Mouse (Mus musculus): ENCODE data around the gene Il22ra1. TPM values are rescaled to one million over a fixed set of nuclear protein-coding genes. Genes with fewer than 3 reads are reported as not detected.
A peak's percentile ranks its signal among the peaks of the same experiment; 100 is the strongest.

Gene Il22ra1
- polyA plus RNA-seq, 1 experiment: 171 TPM

GRCm38 (mm10) chr4:135689797-135690196 is 38.2 kb upstream of the Il22ra1 start:
- H3K4me1 ChIP-seq (ENCODE audit: control insufficient read depth, insufficient read depth, insufficient read length, low read length): peaks cover 31% of the 10 kb centered on the region
- no peak overlapping the region for H3K4me3 ChIP-seq (ENCODE audit: low read depth, low read length)
- peak overlapping the region; percentile 42 for H3K27ac ChIP-seq (ENCODE audit: insufficient read depth, low read depth, low read length)
- TF ChIP-seq POLR2A (IDR thresholded peaks at IDR 0.05; ENCODE audit: low read depth, low read length): no peak
- no peak for TF ChIP-seq CTCF (IDR thresholded peaks at IDR 0.05; ENCODE audit: extremely low read depth, insufficient read length, insufficient replicate concordance, low read depth, low read length)
- 71% methylated on average over 7 of the region's 7 CpGs for WGBS
- H3K36me3 ChIP-seq (ENCODE audit: control insufficient read depth, insufficient read depth, low read length): no peaks in the 10 kb centered on the region
- peaks cover 4% of the 10 kb centered on the region; the same call in 1 of the 2 replicates for H3K27me3 ChIP-seq (ENCODE audit: control insufficient read depth, insufficient read depth, low read length)

DNA sequence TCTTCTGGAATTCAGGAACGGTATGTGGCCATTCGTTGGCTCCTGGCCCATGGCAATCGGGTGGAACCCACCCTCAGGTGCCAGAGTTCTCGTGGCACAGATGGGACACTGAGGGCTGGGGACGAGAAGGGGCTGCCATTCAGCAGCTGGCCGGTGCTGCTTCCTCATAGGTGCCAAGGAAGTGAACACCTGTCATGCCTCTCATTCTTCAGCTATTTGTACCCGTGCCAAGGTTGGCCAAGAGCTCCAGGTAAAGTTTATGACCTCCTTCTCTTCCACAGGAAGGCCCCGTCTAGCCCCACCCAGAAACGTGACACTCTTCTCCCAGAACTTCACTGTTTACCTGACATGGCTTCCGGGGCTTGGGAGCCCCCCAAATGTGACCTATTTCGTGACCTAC is 37.7 kb upstream of the Il22ra1 start:
- Histone ChIP-seq H3K27ac (ENCODE audit: insufficient read depth, low read depth, low read length) (peak overlapping the region; percentile 42; the same call in 1 of the 2 replicates), H3K4me3 (ENCODE audit: low read depth, low read length) (peak overlapping the region; percentile 12; the same call in 1 of the 2 replicates), H3K4me1 (ENCODE audit: control insufficient read depth, insufficient read depth, insufficient read length, low read length) (peaks cover 31% of the 10 kb centered on the region), H3K36me3 (ENCODE audit: control insufficient read depth, insufficient read depth, low read length) (no peaks in the 10 kb centered on the region), H3K27me3 (ENCODE audit: control insufficient read depth, insufficient read depth, low read length) (peaks cover 4% of the 10 kb centered on the region; the same call in 1 of the 2 replicates)
- TF ChIP-seq CTCF (IDR thresholded peaks at IDR 0.05; ENCODE audit: extremely low read depth, insufficient read length, insufficient replicate concordance, low read depth, low read length) (no peak), POLR2A (IDR thresholded peaks at IDR 0.05; ENCODE audit: low read depth, low read length) (no peak)
- WGBS: 27% methylated on average over 11 of the region's 11 CpGs

DNA sequence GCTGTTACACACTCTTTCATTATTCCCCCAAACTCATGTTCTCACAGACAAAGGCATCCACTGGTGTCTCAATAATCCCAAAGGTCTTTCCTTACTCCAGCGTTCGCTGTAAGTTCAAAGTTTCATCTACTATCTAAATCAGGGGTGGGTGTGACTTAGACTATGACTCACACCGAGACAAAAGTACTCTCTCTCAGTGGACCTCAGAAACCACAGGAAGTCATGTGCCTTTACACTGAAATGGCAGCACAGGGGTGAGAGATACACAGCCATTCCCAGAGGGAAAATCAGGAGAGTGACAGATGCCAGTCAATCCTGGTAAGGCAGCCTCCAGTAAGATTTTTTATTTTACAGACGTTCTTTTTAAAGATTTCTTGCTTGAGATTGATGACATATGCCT is 35.1 kb upstream of the Il22ra1 start:
- no peak for TF ChIP-seq CTCF (IDR thresholded peaks at IDR 0.05; ENCODE audit: extremely low read depth, insufficient read length, insufficient replicate concordance, low read depth, low read length)
- TF ChIP-seq POLR2A (IDR thresholded peaks at IDR 0.05; ENCODE audit: low read depth, low read length): no peak
- Histone ChIP-seq H3K4me1 (ENCODE audit: control insufficient read depth, insufficient read depth, insufficient read length, low read length) (peaks cover 29% of the 10 kb centered on the region), H3K4me3 (ENCODE audit: low read depth, low read length) (no peak overlapping the region), H3K27ac (ENCODE audit: insufficient read depth, low read depth, low read length) (peak overlapping the region; percentile 96), H3K27me3 (ENCODE audit: control insufficient read depth, insufficient read depth, low read length) (no peaks in the 10 kb centered on the region), H3K36me3 (ENCODE audit: control insufficient read depth, insufficient read depth, low read length) (peaks cover 1% of the 10 kb centered on the region)
- 19% methylated on average over 4 of the region's 4 CpGs for WGBS

- Histone ChIP-seq H3K4me1 (ENCODE audit: control insufficient read depth, insufficient read depth, insufficient read length, low read length) (peaks cover 14% of the 10 kb centered on the region; the same call in 1 of the 2 replicates), H3K4me3 (ENCODE audit: low read depth, low read length) (no peak overlapping the region), H3K27ac (ENCODE audit: insufficient read depth, low read depth, low read length) (no peak overlapping the region), H3K27me3 (ENCODE audit: control insufficient read depth, insufficient read depth, low read length) (no peaks in the 10 kb centered on the region), H3K36me3 (ENCODE audit: control insufficient read depth, insufficient read depth, low read length) (peaks cover 21% of the 10 kb centered on the region)
- no peak for TF ChIP-seq CTCF (IDR thresholded peaks at IDR 0.05; ENCODE audit: extremely low read depth, insufficient read length, insufficient replicate concordance, low read depth, low read length)
- TF ChIP-seq POLR2A (IDR thresholded peaks at IDR 0.05; ENCODE audit: low read depth, low read length): no peak
- 87% methylated on average over 7 of the region's 7 CpGs for WGBS
Observed at GRCm38 (mm10) chr4:135698498-135698897, 29.5 kb upstream of the Il22ra1 start.

- H3K4me1 ChIP-seq (ENCODE audit: control insufficient read depth, insufficient read depth, insufficient read length, low read length): peaks cover 35% of the 10 kb centered on the region
- H3K4me3 ChIP-seq (ENCODE audit: low read depth, low read length): no peak overlapping the region
- peaks cover 35% of the 10 kb centered on the region for H3K36me3 ChIP-seq (ENCODE audit: control insufficient read depth, insufficient read depth, low read length)
- no peak for TF ChIP-seq POLR2A (IDR thresholded peaks at IDR 0.05; ENCODE audit: low read depth, low read length)
- TF ChIP-seq CTCF (IDR thresholded peaks at IDR 0.05; ENCODE audit: extremely low read depth, insufficient read length, insufficient replicate concordance, low read depth, low read length): no peak
- H3K27ac ChIP-seq (ENCODE audit: insufficient read depth, low read depth, low read length): peak overlapping the region; percentile 52
- H3K27me3 ChIP-seq (ENCODE audit: control insufficient read depth, insufficient read depth, low read length): no peaks in the 10 kb centered on the region
- 63% methylated on average over 13 of the region's 13 CpGs for WGBS
Observed at GRCm38 (mm10) chr4:135703497-135703896, 24.5 kb upstream of the Il22ra1 start.

- Histone ChIP-seq H3K4me1 (ENCODE audit: control insufficient read depth, insufficient read depth, insufficient read length, low read length) (peaks cover 35% of the 10 kb centered on the region), H3K27me3 (ENCODE audit: control insufficient read depth, insufficient read depth, low read length) (no peaks in the 10 kb centered on the region), H3K4me3 (ENCODE audit: low read depth, low read length) (no peak overlapping the region), H3K27ac (ENCODE audit: insufficient read depth, low read depth, low read length) (peak overlapping the region; percentile 52), H3K36me3 (ENCODE audit: control insufficient read depth, insufficient read depth, low read length) (peaks cover 35% of the 10 kb centered on the region)
- TF ChIP-seq POLR2A (IDR thresholded peaks at IDR 0.05; ENCODE audit: low read depth, low read length): no peak
- TF ChIP-seq CTCF (IDR thresholded peaks at IDR 0.05; ENCODE audit: extremely low read depth, insufficient read length, insufficient replicate concordance, low read depth, low read length): no peak
- 29% methylated on average over 6 of the region's 6 CpGs for WGBS
Observed at GRCm38 (mm10) chr4:135704016-135704415, 24.0 kb upstream of the Il22ra1 start.

DNA sequence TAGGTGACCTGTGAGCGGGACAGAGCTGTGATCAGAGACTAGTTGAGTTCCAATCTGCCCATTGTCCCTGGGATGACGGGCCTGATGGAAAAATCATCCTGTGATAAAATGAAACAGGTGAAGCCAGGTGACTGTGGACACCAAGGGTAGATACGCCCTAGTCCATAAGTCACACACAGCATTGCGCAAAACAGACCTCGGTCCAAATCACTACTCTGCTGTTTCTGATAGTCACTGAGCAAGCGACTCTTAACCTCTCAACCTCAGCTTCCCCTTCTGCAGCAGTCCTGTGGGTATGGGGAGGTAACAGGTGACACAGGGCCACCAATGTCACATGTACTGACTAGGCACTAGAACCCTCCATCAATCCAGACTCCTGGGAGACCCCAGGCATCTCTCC is 21.9 kb upstream of the Il22ra1 start:
- peaks cover 19% of the 10 kb centered on the region for H3K36me3 ChIP-seq (ENCODE audit: control insufficient read depth, insufficient read depth, low read length)
- peaks cover 35% of the 10 kb centered on the region for H3K4me1 ChIP-seq (ENCODE audit: control insufficient read depth, insufficient read depth, insufficient read length, low read length)
- peak overlapping the region; percentile 95 for H3K27ac ChIP-seq (ENCODE audit: insufficient read depth, low read depth, low read length)
- WGBS: 38% methylated on average over 6 of the region's 6 CpGs
- no peaks in the 10 kb centered on the region for H3K27me3 ChIP-seq (ENCODE audit: control insufficient read depth, insufficient read depth, low read length)
- TF ChIP-seq CTCF (IDR thresholded peaks at IDR 0.05; ENCODE audit: extremely low read depth, insufficient read length, insufficient replicate concordance, low read depth, low read length) (no peak), POLR2A (IDR thresholded peaks at IDR 0.05; ENCODE audit: low read depth, low read length) (no peak)
- H3K4me3 ChIP-seq (ENCODE audit: low read depth, low read length): no peak overlapping the region
